Mouse (Mus musculus) liver, postnatal 0 days (tissue): Measurements from ENCODE around the gene Scel.

Source experiments
- CTCF ChIP-seq: sonication (generic); IDR thresholded peaks from 2 replicates; pipeline ENCODE4 v1.5.1; 2016; ENCODE audit warnings: antibody characterized with exemption, low read depth
- EP300 ChIP-seq: IDR thresholded peaks from 2 replicates; pipeline ENCODE4 v1.6.1; 2016; ENCODE audit warnings: antibody characterized with exemption, low read depth, mild to moderate bottlenecking

GRCm38 (mm10) chr14:103657876-103658275, 144.7 kb downstream of the Scel start:
- TF ChIP-seq CTCF (no peak), EP300 (no peak)
